ENCODE assay signal across 15 mouse cellular contexts in genomic region chr1:33096851-33097250, GRCm38 (mm10).
DNase-seq lines count a peak whose midpoint lies in the region; TF ChIP-seq lines count a peak whose summit lies in the region.
"Had no signal": no experiment of that assay in that cellular context is flagged by ENCODE, and none has a peak within 500 bp of the region (broad histone marks: within the 10 kb centered on the region; RNA-seq: fewer than 3 reads in every experiment).

No protein-coding gene starts in this region.

- peak; percentile 13 for DNase-seq in kidney, adult 9 months
- no peak for DNase-seq in kidney, postnatal 25 days
- peak; percentile 3 for DNase-seq in brain, adult 2 months (ENCODE audit: low read depth, low spot score)
- peak; percentile 1 for DNase-seq in brain, embryonic 14.5 days (ENCODE audit: low read depth)
- DNase-seq in frontal cortex, postnatal 25 days (ENCODE audit: low spot score in 2 of 2) = no peak
- DNase-seq: adrenal gland, adult 2 months; adrenal gland, postnatal 10 days; adrenal gland, postnatal 25 days; cerebellum, adult 11 months; cerebellum, adult 18-20 months; cerebellum, adult 8-10 months; cerebellum, adult 9-11 months; cerebellum, postnatal 14 days; cerebellum, postnatal 36 days; embryo, embryonic 11 days had no signal

- TF ChIP-seq POLR2A in brain, embryonic 14.5 days (IDR thresholded peaks at IDR 0.05; ENCODE audit: borderline replicate concordance, extremely low read depth, insufficient read depth, insufficient read length, poor library complexity, severe bottlenecking) = no peak

- no peak for TF ChIP-seq CTCF in brain, embryonic 14.5 days (IDR thresholded peaks at IDR 0.05; ENCODE audit: borderline replicate concordance, extremely low read depth, insufficient read depth, insufficient read length)

Comparison
In these comparisons a context has a peak if more than half of its experiments do, and no peak if none do; other contexts are left out.
1. DNase-seq: peak in kidney, adult 9 months (single experiment), brain, adult 2 months (single experiment) and brain, embryonic 14.5 days (single experiment); none in kidney, postnatal 25 days (0 of 2) and frontal cortex, postnatal 25 days (0 of 2).